Mouse (Mus musculus) kidney, adult 2 months (tissue): ENCODE measurements at regions not wholly inside any gene's neighbourhood (a gene's known extent, or its start where the extent isn't known, plus 50 kb on each side); places are given as distances from the start of the nearest gene placed in this dataset.

ENCODE experiments used
- CTCF ChIP-seq: fragments of 200-500 bp; conservative IDR thresholded peaks from 2 replicates; pipeline ENCODE4 v1.5.1; 2011; ENCODE audit warnings: low read depth, mild to moderate bottlenecking, control low read depth, low read length, moderate library complexity, mixed read lengths; ENCODE audit not compliant: insufficient read depth, insufficient read length
- POLR2A ChIP-seq: fragments of 200-500 bp; IDR thresholded peaks from one replicate; pipeline ENCODE4 v1.6.1; 2011; ENCODE audit warnings: low read depth, low read length, control low read depth

DNA sequence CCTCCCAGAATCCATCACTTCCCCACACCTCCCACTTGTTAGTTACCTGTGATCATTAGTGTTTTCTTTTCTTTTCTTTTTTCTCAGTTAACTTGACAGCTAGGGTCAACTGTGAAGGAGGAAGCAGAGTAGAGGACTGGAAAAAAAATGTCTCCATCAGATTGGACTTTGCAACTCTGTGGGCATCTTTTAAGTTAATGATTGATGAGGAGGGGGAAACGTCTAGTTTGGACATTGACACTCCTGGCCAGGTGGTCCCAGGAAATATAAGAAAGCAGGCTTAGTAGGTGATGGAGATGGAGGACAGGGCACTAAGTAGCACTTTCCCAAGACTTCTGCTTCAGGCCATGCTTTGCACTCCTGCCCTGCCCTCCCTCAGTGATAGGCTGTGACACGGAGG is 272.2 kb downstream of the Kcnrg start:
- TF ChIP-seq POLR2A (no peak), CTCF (no peak)
